ENCODE assay signal across 13 mouse cellular contexts in genomic region chr1:164392176-164392575, GRCm38 (mm10).
DNase-seq lines count a peak whose midpoint lies in the region; ATAC-seq lines count a peak whose summit lies in the region.
"Had no signal": no experiment of that assay in that cellular context is flagged by ENCODE, and none has a peak within 500 bp of the region (broad histone marks: within the 10 kb centered on the region; RNA-seq: fewer than 3 reads in every experiment).

No protein-coding gene starts in this region.

- no peaks in the 10 kb centered on the region; the same call in 1 of the 2 replicates for H3K36me3 ChIP-seq in forebrain, embryonic 10.5 days (replicated peaks)
- no peaks in the 10 kb centered on the region for H3K36me3 ChIP-seq in forebrain, embryonic 16.5 days (ENCODE audit: control insufficient read depth, insufficient read depth)
- no peaks in the 10 kb centered on the region for H3K36me3 ChIP-seq in forebrain, embryonic 15.5 days
- peaks cover 7% of the 10 kb centered on the region for H3K36me3 ChIP-seq in hindbrain, embryonic 13.5 days

- H3K4me2 ChIP-seq in forebrain, embryonic 16.5 days (ENCODE audit: low read length), result no peak overlapping the region
- no peak overlapping the region for H3K4me2 ChIP-seq in forebrain, embryonic 15.5 days (replicated peaks)
- H3K4me2 ChIP-seq in hindbrain, embryonic 13.5 days, result no peak overlapping the region

- peaks cover 14% of the 10 kb centered on the region for H3K4me1 ChIP-seq in forebrain, embryonic 10.5 days
- peaks cover 12% of the 10 kb centered on the region for H3K4me1 ChIP-seq in forebrain, embryonic 16.5 days (replicated peaks; ENCODE audit: control insufficient read depth, insufficient read depth, low read length)
- peaks cover 11% of the 10 kb centered on the region for H3K4me1 ChIP-seq in forebrain, embryonic 15.5 days
- H3K4me1 ChIP-seq in hindbrain, embryonic 13.5 days (replicated peaks), result peaks cover 32% of the 10 kb centered on the region

- 67% methylated on average over 3 of the region's 3 CpGs for WGBS in forebrain, embryonic 10.5 days
- WGBS in forebrain, embryonic 16.5 days, result 43% methylated on average over 3 of the region's 3 CpGs
- WGBS in forebrain, embryonic 15.5 days, result 48% methylated on average over 3 of the region's 3 CpGs
- 17% methylated on average over 3 of the region's 3 CpGs for WGBS in hindbrain, embryonic 13.5 days

- no peaks in the 10 kb centered on the region for H3K27me3 ChIP-seq in forebrain, embryonic 10.5 days (ENCODE audit: poor library complexity, severe bottlenecking)
- no peaks in the 10 kb centered on the region for H3K27me3 ChIP-seq in forebrain, embryonic 16.5 days (replicated peaks; ENCODE audit: control insufficient read depth, insufficient read depth, low read length)
- no peaks in the 10 kb centered on the region for H3K27me3 ChIP-seq in forebrain, embryonic 15.5 days
- H3K27me3 ChIP-seq in hindbrain, embryonic 13.5 days, result no peaks in the 10 kb centered on the region

- ATAC-seq in forebrain, embryonic 16.5 days, result no peak; the same call in 1 of the 2 replicates
- 0 out of 2 replicates have a peak, but pooled peaks have one; percentile 51 for ATAC-seq in forebrain, embryonic 15.5 days (replicated peaks)
- peak; percentile 62 for ATAC-seq in hindbrain, embryonic 13.5 days (ENCODE audit: low FRiP score)
- ATAC-seq: liver, postnatal 0 days had no signal

- no peaks in the 10 kb centered on the region for H3K9me3 ChIP-seq in forebrain, embryonic 10.5 days
- no peaks in the 10 kb centered on the region for H3K9me3 ChIP-seq in forebrain, embryonic 16.5 days (ENCODE audit: control insufficient read depth, low read length)
- H3K9me3 ChIP-seq in forebrain, embryonic 15.5 days, result no peaks in the 10 kb centered on the region
- no peaks in the 10 kb centered on the region for H3K9me3 ChIP-seq in hindbrain, embryonic 13.5 days
- H3K9me3 ChIP-seq: G1E had no signal

- H3K9ac ChIP-seq in forebrain, embryonic 16.5 days (replicated peaks; ENCODE audit: low read depth, low read length), result no peak overlapping the region
- H3K9ac ChIP-seq in forebrain, embryonic 15.5 days (replicated peaks), result no peak overlapping the region
- no peak overlapping the region for H3K9ac ChIP-seq in hindbrain, embryonic 13.5 days
- H3K9ac ChIP-seq: liver, postnatal 0 days had no signal

- H3K27ac ChIP-seq in forebrain, embryonic 10.5 days, result 0 out of 2 replicates have a peak overlapping the region, but pooled peaks have one; percentile 26
- H3K27ac ChIP-seq in forebrain, embryonic 16.5 days (ENCODE audit: low read length), result no peak overlapping the region
- no peak overlapping the region for H3K27ac ChIP-seq in forebrain, embryonic 15.5 days (replicated peaks)
- H3K27ac ChIP-seq in hindbrain, embryonic 13.5 days, result 0 out of 2 replicates have a peak overlapping the region, but pooled peaks have one; percentile 5

- DNase-seq in forebrain, embryonic 10.5 days (ENCODE audit: extremely low spot score, low spot score), result no peak
- DNase-seq in brain, adult 2 months (ENCODE audit: low read depth, low spot score), result peak; percentile 31
- no peak for DNase-seq in kidney, postnatal 4 days
- DNase-seq in kidney, adult 9 months, result no peak
- DNase-seq in adipocyte (ENCODE audit: low spot score), result no peak
- DNase-seq: adrenal gland, adult 2 months; cerebellum, adult 11-12 months; gastrocnemius, postnatal 25 days; liver, postnatal 0 days had no signal

- H3K4me3 ChIP-seq in forebrain, embryonic 10.5 days, result no peak overlapping the region
- no peak overlapping the region for H3K4me3 ChIP-seq in forebrain, embryonic 16.5 days (replicated peaks; ENCODE audit: low read length)
- no peak overlapping the region for H3K4me3 ChIP-seq in forebrain, embryonic 15.5 days
- H3K4me3 ChIP-seq in hindbrain, embryonic 13.5 days, result no peak overlapping the region

Comparison
In these comparisons a context has a peak if more than half of its experiments do, and no peak if none do; other contexts are left out.
1. H3K27ac ChIP-seq: peak in forebrain, embryonic 10.5 days (single experiment) and hindbrain, embryonic 13.5 days (single experiment); none in forebrain, embryonic 16.5 days (single experiment) and forebrain, embryonic 15.5 days (single experiment).